16 mouse cellular contexts compared by ENCODE assay signal in genomic region chr19:5746907-5747363, GRCm38 (mm10). TPM values are rescaled to one million over a fixed set of nuclear protein-coding genes. Genes with fewer than 3 reads are reported as not detected.
A peak's percentile ranks its signal among the peaks of the same experiment; 100 is the strongest.
DNase-seq lines count a peak whose midpoint lies in the region; ATAC-seq and TF ChIP-seq lines count a peak whose summit lies in the region.
"Had no signal": no experiment of that assay in that cellular context is flagged by ENCODE, and none has a peak within 500 bp of the region (broad histone marks: within the 10 kb centered on the region; RNA-seq: fewer than 3 reads in every experiment).

No protein-coding gene starts in this region.

- no peak for ATAC-seq in midbrain, embryonic 11.5 days (ENCODE audit: low FRiP score)
- ATAC-seq in midbrain, embryonic 14.5 days (ENCODE audit: low FRiP score, low TSS enrichment): no peak
- no peak for ATAC-seq in hindbrain, embryonic 11.5 days (ENCODE audit: low FRiP score)
- peak; percentile 50 for ATAC-seq in liver, embryonic 14.5 days (ENCODE audit: insufficient read depth)
- ATAC-seq: activated CD4-positive, CD25-positive, alpha-beta regulatory T cell, adult 4 months had no signal

- H3K9me3 ChIP-seq in midbrain, embryonic 11.5 days (ENCODE audit: control insufficient read depth, low read length): no peaks in the 10 kb centered on the region
- no peaks in the 10 kb centered on the region for H3K9me3 ChIP-seq in midbrain, embryonic 14.5 days (ENCODE audit: control insufficient read depth, low read length)
- no peaks in the 10 kb centered on the region for H3K9me3 ChIP-seq in hindbrain, embryonic 11.5 days (ENCODE audit: control insufficient read depth, low read length)
- H3K9me3 ChIP-seq in liver, embryonic 14.5 days (ENCODE audit: control insufficient read depth, low read length): no peaks in the 10 kb centered on the region
- H3K9me3 ChIP-seq: embryonic facial prominence, embryonic 13.5 days; limb, embryonic 13.5 days had no signal

- peaks cover 29% of the 10 kb centered on the region for H3K4me1 ChIP-seq in midbrain, embryonic 11.5 days (ENCODE audit: control insufficient read depth, insufficient read depth, low read length)
- peaks cover 28% of the 10 kb centered on the region for H3K4me1 ChIP-seq in midbrain, embryonic 14.5 days (ENCODE audit: control insufficient read depth, insufficient read depth, low read length)
- 0 out of 2 replicates have a peak, but pooled peaks cover 3% of the 10 kb centered on the region for H3K4me1 ChIP-seq in hindbrain, embryonic 11.5 days (replicated peaks; ENCODE audit: control insufficient read depth, insufficient read depth, low read length)
- H3K4me1 ChIP-seq in liver, embryonic 14.5 days (replicated peaks; ENCODE audit: control insufficient read depth in 2 of 2, insufficient read depth in 2 of 2, low read length in 1 of 2): peaks cover 0 to 6% of the 10 kb centered on the region in 2 experiments; a peak in 3 of 4 replicates
- H3K4me1 ChIP-seq in cerebellum, adult 2 months (ENCODE audit: control insufficient read depth, insufficient read depth, low read length): peaks cover 22% of the 10 kb centered on the region

- no peak overlapping the region for H3K9ac ChIP-seq in midbrain, embryonic 11.5 days (ENCODE audit: low read length)
- no peak overlapping the region for H3K9ac ChIP-seq in midbrain, embryonic 14.5 days (replicated peaks; ENCODE audit: low read length)
- H3K9ac ChIP-seq in hindbrain, embryonic 11.5 days (ENCODE audit: low read depth, low read length): no peak overlapping the region
- no peak overlapping the region for H3K9ac ChIP-seq in liver, embryonic 14.5 days (replicated peaks)
- H3K9ac ChIP-seq: embryonic facial prominence, embryonic 13.5 days had no signal

- 18% methylated on average over 12 of the region's 12 CpGs for WGBS in midbrain, embryonic 11.5 days
- 13% methylated on average over 12 of the region's 12 CpGs for WGBS in midbrain, embryonic 14.5 days
- WGBS in hindbrain, embryonic 11.5 days: 20% methylated on average over 12 of the region's 12 CpGs
- WGBS in liver, embryonic 14.5 days (ENCODE audit: insufficient replicate concordance): 29% methylated on average over 12 of the region's 12 CpGs
- 60% methylated on average over 12 of the region's 12 CpGs for WGBS in cerebellum, adult 2 months

- peaks cover 54% of the 10 kb centered on the region for H3K27me3 ChIP-seq in midbrain, embryonic 11.5 days (ENCODE audit: control insufficient read depth, insufficient read depth, low read length)
- H3K27me3 ChIP-seq in midbrain, embryonic 14.5 days (ENCODE audit: control insufficient read depth, insufficient read depth, low read length): peaks cover 48% of the 10 kb centered on the region; the same call in 1 of the 2 replicates
- peaks cover 58% of the 10 kb centered on the region for H3K27me3 ChIP-seq in hindbrain, embryonic 11.5 days (ENCODE audit: control insufficient read depth, insufficient read depth, low read length)
- H3K27me3 ChIP-seq in liver, embryonic 14.5 days (ENCODE audit: control insufficient read depth, insufficient read depth, low read length): peaks cover 79% of the 10 kb centered on the region
- H3K27me3 ChIP-seq in cerebellum, adult 2 months (ENCODE audit: control insufficient read depth, insufficient read depth, low read length): 0 out of 2 replicates have a peak, but pooled peaks cover 1% of the 10 kb centered on the region

- DNase-seq in midbrain, embryonic 11.5 days (ENCODE audit: low spot score, missing footprints): peak; percentile 85
- no peak for DNase-seq in midbrain, embryonic 14.5 days
- DNase-seq in hindbrain, embryonic 11.5 days (ENCODE audit: low spot score): peak; percentile 25
- DNase-seq in liver, embryonic 14.5 days (ENCODE audit: low read depth in 3 of 3, low spot score in 3 of 3): no peak
- DNase-seq in yolk sac, embryonic 10.5 days (ENCODE audit: low spot score): peak; percentile 89
- no peak for DNase-seq in spleen, postnatal 10 days (ENCODE audit: low spot score in 2 of 2)
- no peak for DNase-seq in cerebellum, adult 2 months
- DNase-seq: cerebellum, adult 9-11 months; gastrocnemius, postnatal 36 days; kidney, adult 11 months; kidney, postnatal 4 days had no signal

- no peak for TF ChIP-seq POLR2A in cerebellum, adult 2 months (IDR thresholded peaks at IDR 0.05; ENCODE audit: borderline replicate concordance, insufficient read depth, low read length)

- no peak overlapping the region for H3K4me2 ChIP-seq in midbrain, embryonic 11.5 days
- H3K4me2 ChIP-seq in midbrain, embryonic 14.5 days (ENCODE audit: low read length): no peak overlapping the region
- no peak overlapping the region for H3K4me2 ChIP-seq in hindbrain, embryonic 11.5 days (replicated peaks; ENCODE audit: low read depth, low read length)
- no peak overlapping the region for H3K4me2 ChIP-seq in liver, embryonic 14.5 days (ENCODE audit: low read depth)

- no peak for TF ChIP-seq CTCF in liver, embryonic 14.5 days (IDR thresholded peaks at IDR 0.05; ENCODE audit: low read depth)
- TF ChIP-seq CTCF in cerebellum, adult 2 months (IDR thresholded peaks at IDR 0.05; ENCODE audit: borderline replicate concordance, insufficient read depth, low read depth, low read length): no peak

- H3K4me3 ChIP-seq in midbrain, embryonic 11.5 days (ENCODE audit: low read depth, low read length): no peak overlapping the region
- no peak overlapping the region for H3K4me3 ChIP-seq in midbrain, embryonic 14.5 days (replicated peaks; ENCODE audit: low read depth, low read length)
- H3K4me3 ChIP-seq in hindbrain, embryonic 11.5 days (ENCODE audit: low read depth, low read length): no peak overlapping the region
- H3K4me3 ChIP-seq in liver, embryonic 14.5 days (ENCODE audit: insufficient read depth in 1 of 2, low read depth in 2 of 2, low read length in 2 of 2): no peak overlapping the region
- H3K4me3 ChIP-seq in cerebellum, adult 2 months (replicated peaks; ENCODE audit: insufficient read depth, low read depth, low read length): no peak overlapping the region
- H3K4me3 ChIP-seq: left cerebral cortex, adult 2 months; limb, embryonic 13.5 days had no signal

- H3K27ac ChIP-seq in midbrain, embryonic 11.5 days (ENCODE audit: low read depth, low read length): no peak overlapping the region
- no peak overlapping the region for H3K27ac ChIP-seq in midbrain, embryonic 14.5 days (replicated peaks; ENCODE audit: low read depth, low read length)
- H3K27ac ChIP-seq in hindbrain, embryonic 11.5 days (ENCODE audit: low read depth, low read length): no peak overlapping the region
- no peak overlapping the region for H3K27ac ChIP-seq in liver, embryonic 14.5 days
- no peak overlapping the region for H3K27ac ChIP-seq in cerebellum, adult 2 months (ENCODE audit: insufficient read depth, low read length)
- H3K27ac ChIP-seq: embryonic facial prominence, embryonic 13.5 days; left cerebral cortex, adult 2 months; limb, embryonic 13.5 days had no signal

- H3K36me3 ChIP-seq in midbrain, embryonic 11.5 days (ENCODE audit: control insufficient read depth, insufficient read depth, low read length): no peaks in the 10 kb centered on the region
- no peaks in the 10 kb centered on the region for H3K36me3 ChIP-seq in midbrain, embryonic 14.5 days (ENCODE audit: control insufficient read depth, insufficient read depth, low read length)
- no peaks in the 10 kb centered on the region for H3K36me3 ChIP-seq in hindbrain, embryonic 11.5 days (ENCODE audit: control insufficient read depth, insufficient read depth, low read length)
- H3K36me3 ChIP-seq in liver, embryonic 14.5 days (replicated peaks; ENCODE audit: control insufficient read depth, insufficient read depth, low read depth): no peaks in the 10 kb centered on the region

- no peak for TF ChIP-seq EP300 in liver, embryonic 14.5 days (IDR thresholded peaks at IDR 0.05; ENCODE audit: low read depth)

RNA-seq across cellular contexts. Expression of gene Ltbp3, which starts 6.2 kb away (rescaled TPM):
- polyA plus RNA-seq in midbrain, embryonic 11.5 days (2014; fragmentation: Nextera tagmentation; extraction: Ambion mirVana): 4.8 and 6.0 TPM in 2 replicates
- polyA plus RNA-seq in midbrain, embryonic 14.5 days (2014; fragmentation: Nextera tagmentation; extraction: Ambion mirVana): 10.1 and 10.5 TPM in 2 replicates
- polyA plus RNA-seq in hindbrain, embryonic 11.5 days (2014; fragmentation: Nextera tagmentation; extraction: Ambion mirVana): 3.5 and 3.8 TPM in 2 replicates
- 1.9 and 2.1 TPM in 2 replicates for polyA plus RNA-seq in liver, embryonic 14.5 days (2012; rRNA removed)
- 0.85 and 1.6 TPM in 2 replicates for polyA plus RNA-seq in liver, embryonic 14.5 days (2014; fragmentation: Nextera tagmentation; extraction: Ambion mirVana)
- polyA plus RNA-seq in cerebellum, adult 2 months (2012; rRNA removed): 165 and 175 TPM in 2 replicates
- polyA plus RNA-seq: activated CD4-positive, CD25-positive, alpha-beta regulatory T cell, adult 4 months had no signal

RNA-seq across cellular contexts. Expression of gene Fam89b, which starts 17.5 kb away (rescaled TPM):
- polyA plus RNA-seq in midbrain, embryonic 11.5 days (2014; fragmentation: Nextera tagmentation; extraction: Ambion mirVana): 157 and 158 TPM in 2 replicates
- 154 and 169 TPM in 2 replicates for polyA plus RNA-seq in midbrain, embryonic 14.5 days (2014; fragmentation: Nextera tagmentation; extraction: Ambion mirVana)
- 165 and 174 TPM in 2 replicates for polyA plus RNA-seq in hindbrain, embryonic 11.5 days (2014; fragmentation: Nextera tagmentation; extraction: Ambion mirVana)
- 44.0 and 50.9 TPM in 2 replicates for polyA plus RNA-seq in liver, embryonic 14.5 days (2012; rRNA removed)
- polyA plus RNA-seq in liver, embryonic 14.5 days (2014; fragmentation: Nextera tagmentation; extraction: Ambion mirVana): 40.6 and 41.0 TPM in 2 replicates
- polyA plus RNA-seq in cerebellum, adult 2 months (2012; rRNA removed): 65.2 and 65.9 TPM in 2 replicates

RNA-seq across cellular contexts. Expression of gene Ehbp1l1, which starts 20.8 kb away (rescaled TPM):
- polyA plus RNA-seq in midbrain, embryonic 11.5 days (2014; fragmentation: Nextera tagmentation; extraction: Ambion mirVana): 5.3 and 5.4 TPM in 2 replicates
- polyA plus RNA-seq in midbrain, embryonic 14.5 days (2014; fragmentation: Nextera tagmentation; extraction: Ambion mirVana): 12.4 and 14.3 TPM in 2 replicates
- polyA plus RNA-seq in hindbrain, embryonic 11.5 days (2014; fragmentation: Nextera tagmentation; extraction: Ambion mirVana): 4.4 and 6.2 TPM in 2 replicates
- 70.8 and 95.5 TPM in 2 replicates for polyA plus RNA-seq in liver, embryonic 14.5 days (2012; rRNA removed)
- 66.0 and 76.7 TPM in 2 replicates for polyA plus RNA-seq in liver, embryonic 14.5 days (2014; fragmentation: Nextera tagmentation; extraction: Ambion mirVana)
- polyA plus RNA-seq in cerebellum, adult 2 months (2012; rRNA removed): 11.7 and 13.1 TPM in 2 replicates

RNA-seq across cellular contexts. Expression of gene Scyl1, which starts 24.3 kb away (rescaled TPM):
- polyA plus RNA-seq in midbrain, embryonic 11.5 days (2014; fragmentation: Nextera tagmentation; extraction: Ambion mirVana): 48.2 and 58.6 TPM in 2 replicates
- 73.5 and 78.2 TPM in 2 replicates for polyA plus RNA-seq in midbrain, embryonic 14.5 days (2014; fragmentation: Nextera tagmentation; extraction: Ambion mirVana)
- polyA plus RNA-seq in hindbrain, embryonic 11.5 days (2014; fragmentation: Nextera tagmentation; extraction: Ambion mirVana): 47.2 and 55.7 TPM in 2 replicates
- polyA plus RNA-seq in liver, embryonic 14.5 days (2012; rRNA removed): 21.1 and 27.1 TPM in 2 replicates
- polyA plus RNA-seq in liver, embryonic 14.5 days (2014; fragmentation: Nextera tagmentation; extraction: Ambion mirVana): 15.8 and 18.6 TPM in 2 replicates
- polyA plus RNA-seq in cerebellum, adult 2 months (2012; rRNA removed): 158 and 170 TPM in 2 replicates

RNA-seq across cellular contexts. Expression of gene Kcnk7, which starts 42.8 kb away (rescaled TPM):
- not detected in 2 replicates for polyA plus RNA-seq in midbrain, embryonic 11.5 days (2014; fragmentation: Nextera tagmentation; extraction: Ambion mirVana)
- 0.21 and 0.28 TPM in 2 replicates for polyA plus RNA-seq in midbrain, embryonic 14.5 days (2014; fragmentation: Nextera tagmentation; extraction: Ambion mirVana)
- 0.19 TPM in 1 of 2 replicates, not detected in the other for polyA plus RNA-seq in hindbrain, embryonic 11.5 days (2014; fragmentation: Nextera tagmentation; extraction: Ambion mirVana)
- polyA plus RNA-seq in liver, embryonic 14.5 days (2012; rRNA removed): 0.04 TPM in 1 of 2 replicates, not detected in the other
- 0.17 and 0.27 TPM in 2 replicates for polyA plus RNA-seq in liver, embryonic 14.5 days (2014; fragmentation: Nextera tagmentation; extraction: Ambion mirVana)
- polyA plus RNA-seq in cerebellum, adult 2 months (2012; rRNA removed): 0.13 and 0.24 TPM in 2 replicates
- polyA plus RNA-seq: brain, embryonic 14.5 days had no signal

Comparison
In these comparisons a context has a peak if more than half of its experiments do, and no peak if none do; other contexts are left out.
1. DNase-seq: peak in midbrain, embryonic 11.5 days (single experiment), hindbrain, embryonic 11.5 days (single experiment) and yolk sac, embryonic 10.5 days (single experiment); none in midbrain, embryonic 14.5 days (single experiment), liver, embryonic 14.5 days (0 of 3), spleen, postnatal 10 days (0 of 2) and cerebellum, adult 2 months (0 of 2).
2. RNA of gene Ltbp3, which starts 6.2 kb away (polyA plus RNA-seq): 165 to 175 TPM in cerebellum, adult 2 months; 10.1 to 10.5 TPM in midbrain, embryonic 14.5 days, 4.8 to 6.0 TPM in midbrain, embryonic 11.5 days, 3.5 to 3.8 TPM in hindbrain, embryonic 11.5 days and 0.85 to 2.1 TPM in liver, embryonic 14.5 days; every median in the first group is over 10 times any median in the second.